ENCODE assay signal across 8 mouse cellular contexts in genomic region chr1:54924760-54925159, GRCm38 (mm10). TPM values are rescaled to one million over a fixed set of nuclear protein-coding genes. Genes with fewer than 3 reads are reported as not detected.
DNase-seq lines count a peak whose midpoint lies in the region; ATAC-seq and TF ChIP-seq lines count a peak whose summit lies in the region.

No protein-coding gene starts in this region.

- no peak for DNase-seq in kidney, postnatal 14 days
- no peak for DNase-seq in embryonic facial prominence, embryonic 11.5 days (ENCODE audit: low spot score)
- no peak for DNase-seq in hindbrain, postnatal 0 days (ENCODE audit: low spot score)
- no peak for DNase-seq in right cerebral cortex, postnatal 25 days
- DNase-seq in cerebellum, adult 11-12 months, result no peak
- DNase-seq in urinary bladder, postnatal 14 days (ENCODE audit: low spot score), result no peak

- no peak for ATAC-seq in kidney, embryonic 14.5 days (ENCODE audit: low FRiP score, low TSS enrichment)
- no peak for ATAC-seq in embryonic facial prominence, embryonic 11.5 days (replicated peaks; ENCODE audit: insufficient number of reproducible peaks, low FRiP score, low TSS enrichment, low read depth)
- ATAC-seq in hindbrain, postnatal 0 days, result no peak
- ATAC-seq in midbrain, embryonic 16.5 days, result no peak

- H3K27ac ChIP-seq in kidney, embryonic 14.5 days (ENCODE audit: low read depth, low read length), result no peak overlapping the region
- no peak overlapping the region for H3K27ac ChIP-seq in embryonic facial prominence, embryonic 11.5 days (replicated peaks; ENCODE audit: low read depth, low read length)
- no peak overlapping the region for H3K27ac ChIP-seq in hindbrain, postnatal 0 days
- no peak overlapping the region for H3K27ac ChIP-seq in midbrain, embryonic 16.5 days (ENCODE audit: low read length)

- H3K4me2 ChIP-seq in kidney, embryonic 14.5 days (replicated peaks; ENCODE audit: low read depth, low read length), result peak overlapping the region; percentile 58
- peak overlapping the region; percentile 88 for H3K4me2 ChIP-seq in embryonic facial prominence, embryonic 11.5 days (ENCODE audit: low read depth, low read length)
- H3K4me2 ChIP-seq in hindbrain, postnatal 0 days (ENCODE audit: low read depth, low read length), result peak overlapping the region; percentile 82
- peak overlapping the region; percentile 57 for H3K4me2 ChIP-seq in midbrain, embryonic 16.5 days (ENCODE audit: low read length)

- no peaks in the 10 kb centered on the region for H3K27me3 ChIP-seq in kidney, embryonic 14.5 days (ENCODE audit: control insufficient read depth, insufficient read depth, low read length)
- no peaks in the 10 kb centered on the region for H3K27me3 ChIP-seq in embryonic facial prominence, embryonic 11.5 days (ENCODE audit: control insufficient read depth, insufficient read depth, low read length)
- H3K27me3 ChIP-seq in hindbrain, postnatal 0 days (ENCODE audit: insufficient read depth, low read length), result no peaks in the 10 kb centered on the region
- H3K27me3 ChIP-seq in midbrain, embryonic 16.5 days (ENCODE audit: control insufficient read depth, insufficient read depth, low read depth, low read length), result no peaks in the 10 kb centered on the region

- no peaks in the 10 kb centered on the region for H3K9me3 ChIP-seq in kidney, embryonic 14.5 days (ENCODE audit: control insufficient read depth, low read length)
- H3K9me3 ChIP-seq in embryonic facial prominence, embryonic 11.5 days (replicated peaks; ENCODE audit: control insufficient read depth, low read length), result no peaks in the 10 kb centered on the region
- no peaks in the 10 kb centered on the region for H3K9me3 ChIP-seq in hindbrain, postnatal 0 days (ENCODE audit: low read length)
- H3K9me3 ChIP-seq in midbrain, embryonic 16.5 days (replicated peaks; ENCODE audit: control insufficient read depth, low read length, poor library complexity, severe bottlenecking), result no peaks in the 10 kb centered on the region

- H3K4me1 ChIP-seq in kidney, embryonic 14.5 days (ENCODE audit: control insufficient read depth, insufficient read depth, low read length), result 0 out of 2 replicates have a peak, but pooled peaks cover 3% of the 10 kb centered on the region
- H3K4me1 ChIP-seq in embryonic facial prominence, embryonic 11.5 days (ENCODE audit: control insufficient read depth, insufficient read depth, low read length), result no peaks in the 10 kb centered on the region
- H3K4me1 ChIP-seq in hindbrain, postnatal 0 days (ENCODE audit: insufficient read depth, low read length), result peaks cover 11% of the 10 kb centered on the region
- H3K4me1 ChIP-seq in midbrain, embryonic 16.5 days (ENCODE audit: control insufficient read depth, insufficient read depth, low read length), result peaks cover 18% of the 10 kb centered on the region

- H3K4me3 ChIP-seq in kidney, embryonic 14.5 days (ENCODE audit: low read length), result peak overlapping the region; percentile 75; the same call in 1 of the 2 replicates
- H3K4me3 ChIP-seq in embryonic facial prominence, embryonic 11.5 days (ENCODE audit: low read depth, low read length), result peak overlapping the region; percentile 83
- H3K4me3 ChIP-seq in hindbrain, postnatal 0 days (ENCODE audit: low read length), result peak overlapping the region; percentile 86
- peak overlapping the region; percentile 79 for H3K4me3 ChIP-seq in midbrain, embryonic 16.5 days (ENCODE audit: low read depth, low read length)

- WGBS in kidney, embryonic 14.5 days, result 57% methylated on average over 7 of the region's 7 CpGs
- WGBS in embryonic facial prominence, embryonic 11.5 days, result 43% methylated on average over 7 of the region's 7 CpGs
- 52% methylated on average over 7 of the region's 7 CpGs for WGBS in hindbrain, postnatal 0 days
- WGBS in midbrain, embryonic 16.5 days, result 64% methylated on average over 7 of the region's 7 CpGs

- no peak overlapping the region for H3K9ac ChIP-seq in kidney, embryonic 14.5 days (ENCODE audit: low read depth, low read length)
- peak overlapping the region; percentile 94 for H3K9ac ChIP-seq in embryonic facial prominence, embryonic 11.5 days (replicated peaks; ENCODE audit: low read length)
- H3K9ac ChIP-seq in hindbrain, postnatal 0 days (replicated peaks; ENCODE audit: low read length), result peak overlapping the region; percentile 91
- H3K9ac ChIP-seq in midbrain, embryonic 16.5 days (ENCODE audit: low read depth, low read length), result peak overlapping the region; percentile 98

- H3K36me3 ChIP-seq in kidney, embryonic 14.5 days (ENCODE audit: control insufficient read depth, insufficient read depth, low read length), result no peaks in the 10 kb centered on the region
- no peaks in the 10 kb centered on the region for H3K36me3 ChIP-seq in embryonic facial prominence, embryonic 11.5 days (replicated peaks; ENCODE audit: control insufficient read depth, insufficient read depth, low read depth, low read length)
- H3K36me3 ChIP-seq in hindbrain, postnatal 0 days (ENCODE audit: insufficient read depth, low read length), result no peaks in the 10 kb centered on the region
- no peaks in the 10 kb centered on the region for H3K36me3 ChIP-seq in midbrain, embryonic 16.5 days (ENCODE audit: control insufficient read depth, insufficient read depth, low read length)

- TF ChIP-seq CTCF in hindbrain, postnatal 0 days (IDR thresholded peaks at IDR 0.05; ENCODE audit: low read depth), result no peak

RNA-seq across cellular contexts. Expression of gene Ankrd44, which starts 1.4 kb away (rescaled TPM):
- polyA plus RNA-seq in kidney, embryonic 14.5 days (2014; fragmentation: Nextera tagmentation; extraction: Ambion mirVana), result 5.3 and 9.0 TPM in 2 replicates
- polyA plus RNA-seq in embryonic facial prominence, embryonic 11.5 days (2014; fragmentation: Nextera tagmentation; extraction: Ambion mirVana), result 24.3 and 24.4 TPM in 2 replicates
- total RNA-seq in hindbrain, postnatal 0 days (2014; rRNA removed), result 41.9 and 82.9 TPM in 2 replicates
- polyA plus RNA-seq in hindbrain, postnatal 0 days (2015; fragmentation: Nextera tagmentation; extraction: Ambion mirVana), result 13.7 and 13.8 TPM in 2 replicates
- 29.9 and 31.4 TPM in 2 replicates for polyA plus RNA-seq in midbrain, embryonic 16.5 days (2015; fragmentation: Nextera tagmentation; extraction: Ambion mirVana)
